Mouse (Mus musculus) G1E-ER4 (cell line): ENCODE measurements around the gene Rpl38. TPM values are rescaled to one million over a fixed set of nuclear protein-coding genes. Genes with fewer than 3 reads are reported as not detected.

Experiments used
- GATA1 ChIP-seq: IDR thresholded peaks from one replicate; pipeline ENCODE4 v1.8.0; 2012; ENCODE audit warnings: low read length, inconsistent platforms
- polyA plus RNA-seq: library from polyadenylated mRNA; stranded (reverse); fragments of >175 nt; gene quantifications from 2 replicates; pipeline ENCODE4 v1.2.3, GENCODE M21; 2012

The Rpl38 gene
- polyA plus RNA-seq, 1 experiment: 220 TPM

DNA sequence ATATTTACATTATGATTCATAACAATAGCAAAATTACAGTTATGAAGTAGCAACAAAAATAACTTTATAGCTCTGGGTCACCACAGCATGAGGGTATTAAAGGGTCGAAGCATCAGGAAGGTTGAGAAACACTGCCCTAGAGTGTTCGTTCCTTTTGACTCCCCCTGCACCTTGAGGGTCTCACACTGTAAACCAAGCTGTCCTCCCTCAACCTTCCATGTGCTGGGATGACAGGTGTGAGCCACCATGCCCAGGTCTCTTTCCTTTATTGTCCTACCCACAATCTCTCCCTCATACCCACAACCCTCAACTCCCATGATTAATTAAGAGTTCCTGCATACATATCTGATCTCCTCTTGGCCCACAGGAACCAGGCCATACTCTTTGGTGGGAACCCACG is 43.1 kb downstream of the Rpl38 start:
- no peak for TF ChIP-seq GATA1

DNA sequence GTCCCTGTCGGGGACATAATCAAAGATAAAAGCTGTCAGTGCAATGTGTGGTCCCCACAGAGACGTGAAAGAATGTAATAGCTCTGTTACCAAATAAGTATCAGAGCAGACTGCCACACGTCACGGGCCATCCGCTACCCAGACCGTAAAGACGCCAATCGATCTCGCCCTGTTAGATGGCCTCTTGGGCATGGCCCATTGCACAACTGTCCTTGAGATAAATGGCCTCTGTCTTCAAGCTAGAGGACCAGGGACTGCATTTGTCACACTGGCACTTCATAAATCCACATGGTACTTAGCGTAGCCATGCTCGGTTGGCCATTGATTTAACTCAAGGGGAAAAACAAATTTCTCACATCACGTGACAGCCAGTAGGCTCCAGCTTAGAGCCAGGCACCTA is 43.5 kb downstream of the Rpl38 start:
- no peak for TF ChIP-seq GATA1

DNA sequence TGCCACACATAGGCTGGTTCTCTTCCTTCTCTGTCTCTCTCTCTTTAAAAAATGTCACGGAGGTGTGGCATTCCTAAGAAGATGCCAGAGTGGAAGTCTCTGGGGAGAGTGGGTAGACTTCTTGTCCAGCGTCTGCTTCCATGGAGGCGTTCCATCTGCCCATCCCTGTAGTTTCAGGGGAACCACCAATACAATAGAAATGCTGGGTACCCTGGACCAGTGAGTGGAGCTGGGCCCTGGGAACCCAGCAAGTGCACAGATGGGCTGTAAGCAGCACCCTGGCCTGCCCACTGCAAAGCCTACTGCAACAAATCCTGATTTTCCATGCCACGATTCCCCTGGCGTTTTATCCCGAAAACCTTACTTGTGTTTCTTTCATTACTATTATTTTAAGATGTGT is 46.2 kb downstream of the Rpl38 start:
- no peak for TF ChIP-seq GATA1

DNA sequence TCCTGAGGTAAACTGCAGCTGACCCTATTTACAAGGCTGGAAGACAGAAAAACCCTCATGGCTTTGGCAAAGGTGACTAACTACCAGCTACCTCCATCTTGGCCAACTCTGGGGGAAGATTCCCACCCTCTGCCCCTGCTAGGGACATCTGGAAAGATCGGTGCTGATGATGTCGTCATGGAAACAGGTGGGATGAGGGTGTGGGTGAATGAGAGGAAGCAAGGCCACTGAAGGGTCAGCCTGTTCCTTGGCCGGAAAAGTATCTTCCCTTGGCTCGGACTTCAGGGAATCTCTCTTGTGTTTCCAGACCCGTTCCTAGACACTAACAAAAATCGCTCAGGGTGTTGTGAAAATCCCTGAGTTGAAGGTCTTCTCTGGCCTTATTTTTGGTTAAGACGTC is 47.2 kb downstream of the Rpl38 start:
- TF ChIP-seq GATA1: no peak

DNA sequence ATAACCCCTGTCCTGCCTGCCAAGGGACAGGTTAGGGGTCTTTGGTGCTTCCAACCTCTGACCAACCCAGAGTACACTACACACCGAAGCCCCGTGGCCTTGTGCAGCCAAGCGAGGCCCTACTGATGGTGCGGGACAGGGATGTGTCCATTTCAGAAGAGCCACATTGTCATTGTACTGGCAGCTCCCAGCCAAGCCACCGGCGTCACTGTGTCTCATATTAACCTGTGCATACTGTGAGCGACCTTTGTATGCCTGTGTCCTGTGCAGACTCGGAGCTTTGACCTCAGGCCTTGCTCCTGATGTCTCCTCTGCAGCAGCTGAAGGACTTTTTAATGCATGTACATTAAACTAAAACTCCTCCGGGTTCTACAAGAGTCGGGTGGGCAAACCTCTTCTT is 52.2 kb downstream of the Rpl38 start:
- TF ChIP-seq GATA1: no peak

Other genes starting within 250 kb of the Rpl38 start
- gene Ttyh2, start 6.9 kb downstream of the Rpl38 start, polyA plus RNA-seq: 0.16 and 0.32 TPM in 2 replicates
- gene Dnaic2, start 58.9 kb downstream of the Rpl38 start, polyA plus RNA-seq: not detected in 2 replicates
- not detected in 2 replicates for gene Kif19a, start 96.9 kb downstream of the Rpl38 start, polyA plus RNA-seq
- not detected in 2 replicates for gene Btbd17, start 127.4 kb downstream of the Rpl38 start, polyA plus RNA-seq
- gene Gpr142, start 130.4 kb downstream of the Rpl38 start, polyA plus RNA-seq: not detected in 2 replicates
- not detected in 2 replicates for gene Gprc5c, start 182.6 kb downstream of the Rpl38 start, polyA plus RNA-seq
- gene Cd300a, start 221.5 kb downstream of the Rpl38 start, polyA plus RNA-seq: not detected in 2 replicates